Mouse (Mus musculus): ENCODE results near the gene Msi2.

Msi2 gene

GRCm38 (mm10) chr11:88564810-88565209, 153.5 kb downstream of the Msi2 start:
- in situ Hi-C loops (cut with MseI, MboI): no loop called here

- in situ Hi-C loops (cut with MseI, MboI): no loop called here
These were observed 153.9 kb downstream of the Msi2 start for GRCm38 (mm10) chr11:88564363-88564762.

GRCm38 (mm10) chr11:88561191-88561590, 157.1 kb downstream of the Msi2 start:
- in situ Hi-C loops (cut with MseI, MboI): no loop called here

- in situ Hi-C loops (cut with MseI, MboI): no loop called here
These were observed 157.7 kb downstream of the Msi2 start for GRCm38 (mm10) chr11:88560634-88561033.

GRCm38 (mm10) chr11:88559365-88559970, 158.8 kb downstream of the Msi2 start:
- in situ Hi-C loops (cut with MseI, MboI): no loop called here

GRCm38 (mm10) chr11:88558731-88559130, 159.6 kb downstream of the Msi2 start:
- in situ Hi-C loops (cut with MseI, MboI): no loop called here

- in situ Hi-C loops (cut with MseI, MboI): no loop called here
These were observed 160.3 kb downstream of the Msi2 start for GRCm38 (mm10) chr11:88557828-88558580.

- in situ Hi-C loops (cut with MseI, MboI): no loop called here
These were observed 161.1 kb downstream of the Msi2 start for GRCm38 (mm10) chr11:88557116-88557768.

- in situ Hi-C loops (cut with MseI, MboI): no loop called here
These were observed 162.3 kb downstream of the Msi2 start for GRCm38 (mm10) chr11:88555902-88556549.

- in situ Hi-C loops (cut with MseI, MboI): no loop called here
These were observed 163.0 kb downstream of the Msi2 start for GRCm38 (mm10) chr11:88555232-88555818.

- in situ Hi-C loops (cut with MseI, MboI): no loop called here
These were observed 164.6 kb downstream of the Msi2 start for GRCm38 (mm10) chr11:88553521-88554310.

- in situ Hi-C loops (cut with MseI, MboI): no loop called here
These were observed 165.3 kb downstream of the Msi2 start for GRCm38 (mm10) chr11:88552987-88553386.

- in situ Hi-C loops (cut with MseI, MboI): no loop called here
These were observed 165.9 kb downstream of the Msi2 start for GRCm38 (mm10) chr11:88552385-88552784.

- in situ Hi-C loops (cut with MseI, MboI): no loop called here
These were observed 167.3 kb downstream of the Msi2 start for GRCm38 (mm10) chr11:88551034-88551433.

- in situ Hi-C loops (cut with MseI, MboI): no loop called here
These were observed 168.0 kb downstream of the Msi2 start for GRCm38 (mm10) chr11:88550083-88550907.

GRCm38 (mm10) chr11:88549529-88549900, 168.8 kb downstream of the Msi2 start:
- in situ Hi-C loops (cut with MseI, MboI): no loop called here

- in situ Hi-C loops (cut with MseI, MboI): no loop called here
These were observed 169.3 kb downstream of the Msi2 start for GRCm38 (mm10) chr11:88548832-88549528.

GRCm38 (mm10) chr11:88548423-88548822, 169.9 kb downstream of the Msi2 start:
- in situ Hi-C loops (cut with MseI, MboI): no loop called here

- in situ Hi-C loops (cut with MseI, MboI): no loop called here
These were observed 174.5 kb downstream of the Msi2 start for GRCm38 (mm10) chr11:88543771-88544170.

GRCm38 (mm10) chr11:88542817-88543216, 175.5 kb downstream of the Msi2 start:
- in situ Hi-C loops (cut with MseI, MboI): no loop called here

Data from mouse trophoblast stem cell (cell line).